Mouse (Mus musculus) monocyte, adult 2 months (primary cell): Measurements from ENCODE around the gene Dnajc25.

ENCODE experiments used
- DNase-seq, 2 experiments: peaks; one replicate each; pipeline ENCODE4 v3.0.0; 2022; ENCODE audit warnings: low spot score in 2 of 2, low read depth in 1 of 2

Dnajc25 gene

DNA sequence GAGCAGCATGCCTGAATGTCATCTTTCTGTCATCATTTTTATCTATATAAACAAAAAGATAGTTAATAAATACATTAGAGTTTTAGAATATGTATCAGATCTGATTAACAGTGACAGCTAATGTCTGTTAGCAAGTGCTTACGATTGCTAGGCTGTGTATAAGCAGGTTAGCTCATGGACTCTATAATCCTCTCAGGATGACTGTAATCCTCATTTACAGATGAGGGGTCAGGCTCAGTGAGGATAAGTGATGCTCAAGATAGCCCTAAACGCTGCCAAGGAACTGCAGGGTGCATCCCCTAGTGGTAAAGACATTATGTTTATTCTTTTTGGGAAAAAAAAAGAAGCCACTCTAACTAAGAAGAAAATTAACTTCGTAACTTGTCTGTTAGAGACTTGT is 74.4 kb downstream of the Dnajc25 start:
- no peak for DNase-seq
